Mouse (Mus musculus) embryonic fibroblast, embryonic 13.5 days (primary cell): Measurements from ENCODE around the gene Dapp1. TPM values are rescaled to one million over a fixed set of nuclear protein-coding genes. Genes with fewer than 3 reads are reported as not detected.
"Not testable (repeated sequence)": the region's sequence is repeated elsewhere in the genome, so short reads cannot be mapped to it uniquely, and the experiment has no call there.

ENCODE experiments used
- H3K27ac ChIP-seq: 2 replicates; pipeline ENCODE4 v1.5.1; 2012; ENCODE audit warnings: low read length, control low read depth, inconsistent platforms; ENCODE audit not compliant: insufficient read depth
- H3K4me1 ChIP-seq: 2 replicates; pipeline ENCODE4 v1.6.1; 2011; ENCODE audit warnings: low read length; ENCODE audit not compliant: control insufficient read depth, insufficient read depth
- H3K4me3 ChIP-seq: 2 replicates; pipeline ENCODE4 v1.5.1; 2011; ENCODE audit warnings: mild to moderate bottlenecking, control low read depth, low read length; ENCODE audit not compliant: insufficient read depth
- CTCF ChIP-seq: IDR thresholded peaks from 2 replicates; pipeline ENCODE4 v1.5.1; 2011; ENCODE audit warnings: mild to moderate bottlenecking, control low read depth, low read length, moderate library complexity, borderline replicate concordance; ENCODE audit not compliant: insufficient read depth
- POLR2A ChIP-seq: IDR thresholded peaks from 2 replicates; pipeline ENCODE4 v1.6.1; 2011; ENCODE audit warnings: low read depth, mild to moderate bottlenecking, control low read depth, low read length, moderate library complexity
- polyA plus RNA-seq: library from polyadenylated mRNA; stranded (reverse); fragments of >200 nt; gene quantifications from 2 replicates; pipeline ENCODE4 v1.2.4, GENCODE M21; 2011; ENCODE audit warnings: low read depth; ENCODE audit not compliant: missing spikeins, insufficient read length

Dapp1 gene
- polyA plus RNA-seq, 1 experiment = 15.6 TPM

- TF ChIP-seq POLR2A (no peak), CTCF (no peak)
- H3K27ac ChIP-seq = no peak overlapping the region
Measured at GRCm38 (mm10) chr3:137974306-137974705, 7.0 kb downstream of the Dapp1 start.

GRCm38 (mm10) chr3:137972989-137973388 is 8.4 kb downstream of the Dapp1 start:
- Histone ChIP-seq H3K4me1 (no peaks in the 10 kb centered on the region), H3K27ac (no peak overlapping the region), H3K4me3 (no peak overlapping the region)
- TF ChIP-seq CTCF (no peak), POLR2A (no peak)

More at GRCm38 (mm10) chr3:137974306-137974705, 7.0 kb downstream of the Dapp1 start:
- no peaks in the 10 kb centered on the region for H3K4me1 ChIP-seq
- no peak overlapping the region for H3K4me3 ChIP-seq

GRCm38 (mm10) chr3:137972224-137972623 is 9.1 kb downstream of the Dapp1 start:
- Histone ChIP-seq H3K4me3 (no peak overlapping the region), H3K27ac (no peak overlapping the region), H3K4me1 (no peaks in the 10 kb centered on the region)
- TF ChIP-seq POLR2A = no peak

GRCm38 (mm10) chr3:137969951-137970350 is 11.4 kb downstream of the Dapp1 start:
- Histone ChIP-seq H3K27ac (no peak overlapping the region), H3K4me3 (no peak overlapping the region), H3K4me1 (no peaks in the 10 kb centered on the region)
- TF ChIP-seq CTCF (no peak), POLR2A (no peak)

- TF ChIP-seq CTCF = no peak
- TF ChIP-seq POLR2A = no peak
- H3K4me1 ChIP-seq = no peaks in the 10 kb centered on the region
- no peak overlapping the region for H3K4me3 ChIP-seq
- no peak overlapping the region for H3K27ac ChIP-seq
Measured at GRCm38 (mm10) chr3:137968820-137969486, 12.4 kb downstream of the Dapp1 start.

- H3K27ac ChIP-seq = no peak overlapping the region
- H3K4me1 ChIP-seq = no peaks in the 10 kb centered on the region
- TF ChIP-seq CTCF (no peak), POLR2A (no peak)
- no peak overlapping the region for H3K4me3 ChIP-seq
Measured at GRCm38 (mm10) chr3:137968105-137968819, 13.1 kb downstream of the Dapp1 start.

- not testable (repeated sequence) for H3K4me3 ChIP-seq, H3K4me1 ChIP-seq, H3K27ac ChIP-seq
Measured at GRCm38 (mm10) chr3:137964014-137964413, 17.3 kb downstream of the Dapp1 start.

GRCm38 (mm10) chr3:137963508-137963907 is 17.8 kb downstream of the Dapp1 start:
- TF ChIP-seq CTCF (no peak), POLR2A (no peak)
- H3K27ac ChIP-seq = no peak overlapping the region
- peaks cover 4% of the 10 kb centered on the region; the same call in 1 of the 2 replicates for H3K4me1 ChIP-seq
- no peak overlapping the region for H3K4me3 ChIP-seq

GRCm38 (mm10) chr3:137961736-137962385 is 19.5 kb downstream of the Dapp1 start:
- no peak overlapping the region for H3K4me3 ChIP-seq
- peaks cover 4% of the 10 kb centered on the region; the same call in 1 of the 2 replicates for H3K4me1 ChIP-seq
- no peak overlapping the region for H3K27ac ChIP-seq
- no peak for TF ChIP-seq POLR2A
- TF ChIP-seq CTCF = no peak

GRCm38 (mm10) chr3:137959456-137959855 is 21.9 kb downstream of the Dapp1 start:
- Histone ChIP-seq H3K4me3 (no peak overlapping the region), H3K27ac (no peak overlapping the region), H3K4me1 (peaks cover 6% of the 10 kb centered on the region; the same call in 1 of the 2 replicates)
- TF ChIP-seq CTCF (no peak), POLR2A (no peak)
